Mouse (Mus musculus) activated CD4-positive, CD25-positive, alpha-beta regulatory T cell, adult 9 weeks (primary cell): ENCODE measurements around the gene Otor. TPM values are rescaled to one million over a fixed set of nuclear protein-coding genes. Genes with fewer than 3 reads are reported as not detected.

ENCODE experiments used
- polyA plus RNA-seq: library from polyadenylated mRNA; unstranded; fragments of 100-300 nt; shearing (Covaris generic); gene quantifications from one replicate; pipeline ENCODE4 v1.2.1, GENCODE M21; 2017

The Otor gene
- not detected for polyA plus RNA-seq

DNA sequence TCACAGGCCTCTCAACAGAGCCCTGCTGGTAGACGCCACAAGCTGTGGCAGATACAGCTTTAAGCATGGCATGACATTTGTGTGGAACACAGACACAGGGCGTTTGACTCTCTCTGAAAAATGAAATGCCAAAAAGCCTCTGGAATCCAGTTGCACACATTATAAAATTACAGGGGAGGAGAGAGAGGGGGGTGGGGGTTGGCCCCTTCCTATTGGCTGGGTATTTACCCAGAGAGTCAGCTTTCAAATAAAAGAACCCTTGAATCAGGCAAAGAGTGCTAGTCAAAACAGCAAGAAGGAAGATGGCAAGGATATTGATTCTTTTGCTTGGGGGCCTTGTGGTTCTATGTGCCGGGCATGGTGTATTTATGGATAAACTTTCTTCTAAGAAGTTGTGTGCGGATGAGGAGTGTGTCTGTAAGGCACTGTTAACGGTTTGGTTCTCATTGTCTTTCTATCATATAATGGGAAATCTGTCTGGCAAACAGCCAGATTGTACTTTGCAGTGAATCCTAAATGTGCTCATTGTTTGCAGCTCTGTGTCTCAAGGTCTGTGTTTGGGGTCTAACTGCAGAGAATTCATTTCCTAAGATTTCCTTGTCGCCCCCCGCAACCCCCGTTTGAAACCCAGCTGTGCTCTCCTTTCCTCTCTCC, at the start of gene Otor:
Gene Otor, plus strand, starts transcription at position 276 of the 654 bp plus-strand sequence.

DNA sequence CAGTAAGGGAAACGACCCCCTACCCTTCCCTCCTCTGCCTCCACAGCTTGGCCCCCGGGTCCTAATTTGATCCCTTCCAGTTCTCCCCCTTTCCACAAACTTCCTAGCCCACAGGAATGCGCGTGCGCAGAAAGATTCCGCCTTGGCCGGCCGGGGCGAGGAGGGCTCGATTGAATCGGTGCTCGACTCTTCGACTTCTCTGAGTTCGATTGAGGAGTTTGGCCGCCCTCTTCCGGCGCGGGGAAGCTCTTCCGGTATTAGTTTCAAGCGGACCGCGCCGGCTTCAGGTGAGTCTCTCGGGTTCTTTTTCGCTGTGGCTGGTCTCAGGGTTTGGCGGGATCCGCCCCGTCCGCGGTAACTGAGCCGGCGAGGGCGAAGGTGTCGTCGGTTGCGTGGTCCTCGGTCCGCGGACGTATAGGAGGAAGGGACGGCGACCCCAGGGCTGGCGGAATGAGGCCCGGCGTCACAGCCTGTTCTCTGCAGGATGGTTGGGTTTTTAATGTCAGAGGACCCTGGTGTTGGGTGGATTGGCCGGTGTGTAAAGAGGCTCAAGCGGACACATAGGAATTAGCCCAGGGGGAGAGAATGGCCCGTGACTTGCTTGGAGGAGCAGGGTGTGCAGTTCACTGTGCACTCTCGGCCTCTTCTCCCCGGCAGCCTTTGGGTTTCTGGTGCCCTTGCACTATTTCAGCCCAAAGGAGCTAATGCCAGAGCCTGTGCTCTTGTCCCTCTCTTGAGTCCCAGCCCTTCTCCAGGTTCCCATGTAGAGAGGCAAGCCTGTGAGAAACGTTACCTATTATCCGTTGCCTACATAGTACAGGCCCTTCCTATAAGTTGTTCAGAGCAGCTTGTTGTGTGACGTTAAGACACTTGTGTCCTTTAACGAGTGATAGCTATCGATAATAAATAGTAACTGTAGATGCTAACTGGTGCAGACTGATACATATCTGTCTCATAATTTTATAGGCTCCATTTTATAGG, 15.2 kb upstream of the Otor start, which contains the start of gene Snrpb2:
Gene Snrpb2, plus strand, starts transcription at position 228 of the 981 bp plus-strand sequence.

Other genes starting within 250 kb of the Otor start
- gene Kif16b, start 176.9 kb upstream of the Otor start, polyA plus RNA-seq: 15.8 TPM
- 83.0 TPM for gene Snrpb2, start 15.4 kb upstream of the Otor start, polyA plus RNA-seq